Mouse (Mus musculus): ENCODE measurements around the gene Gm20388.

Gm20388 gene

GRCm38 (mm10) chr8:122735542-122736473, 2825.2 kb downstream of the Gm20388 start:
- no peak for DNase-seq (ENCODE audit: low spot score)

- DNase-seq (ENCODE audit: low spot score) = no peak
Observed at GRCm38 (mm10) chr8:122736623-122737022, 2826.0 kb downstream of the Gm20388 start.

- DNase-seq (ENCODE audit: low spot score) = no peak
Observed at GRCm38 (mm10) chr8:122737071-122737470, 2826.4 kb downstream of the Gm20388 start.

GRCm38 (mm10) chr8:122737886-122738285, 2827.2 kb downstream of the Gm20388 start:
- no peak for DNase-seq (ENCODE audit: low spot score)

- DNase-seq (ENCODE audit: low spot score) = no peak
Observed at GRCm38 (mm10) chr8:122739102-122739725, 2828.6 kb downstream of the Gm20388 start.

DNA sequence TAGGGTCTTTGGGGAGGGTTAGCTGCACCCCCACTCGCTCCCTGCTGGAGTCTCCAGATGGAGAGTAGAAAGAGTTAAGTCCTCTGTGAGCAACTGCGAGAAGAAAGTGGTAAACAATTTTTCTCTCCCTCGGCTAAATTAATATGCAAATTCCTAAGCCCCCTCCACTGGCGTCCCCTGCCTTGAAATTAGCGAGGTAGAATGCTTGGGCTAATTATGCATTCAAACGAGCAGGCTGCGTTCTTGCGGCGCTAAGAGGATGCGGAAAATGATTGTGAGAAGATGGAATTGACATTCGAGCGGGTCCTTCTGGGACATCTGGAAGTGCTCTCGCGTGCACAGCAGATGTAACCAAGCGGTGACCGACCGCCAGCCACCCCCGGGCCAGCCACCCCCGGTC, 2831.8 kb downstream of the Gm20388 start:
- no peak for DNase-seq (ENCODE audit: low spot score)

DNA sequence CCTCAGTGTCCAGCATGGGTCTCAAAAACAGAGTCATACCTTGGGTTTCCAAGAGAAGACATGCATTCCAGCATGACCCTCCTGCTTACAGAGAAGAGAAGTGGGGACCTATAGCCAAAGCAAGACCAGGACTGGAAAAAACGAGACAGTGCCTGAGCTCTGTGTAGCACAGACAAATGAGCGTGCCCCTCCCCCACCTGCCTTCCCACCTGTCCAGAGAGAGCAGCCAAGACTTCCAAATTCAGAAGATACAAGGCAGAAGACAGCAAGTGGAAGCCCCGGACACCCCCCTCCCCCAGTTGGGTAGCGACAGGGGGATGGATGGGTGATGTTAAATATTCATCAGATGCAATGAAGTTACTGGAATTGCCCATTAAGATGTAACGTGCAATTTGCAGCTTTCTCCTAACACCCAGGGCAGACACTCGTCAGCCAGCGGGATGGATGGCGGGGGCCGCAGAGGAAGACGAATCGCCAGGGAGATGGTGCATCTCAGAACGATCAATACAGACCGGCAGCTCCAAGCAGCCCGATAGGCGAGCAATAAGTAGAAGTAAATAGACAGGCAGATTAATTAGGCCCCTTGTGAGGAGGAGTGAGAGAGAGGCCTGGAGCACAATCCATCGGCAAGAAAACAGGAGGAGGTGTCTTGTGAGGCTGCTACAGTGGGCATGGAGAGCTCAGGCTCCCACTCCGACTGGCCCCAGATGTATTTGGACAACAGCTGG, 2834.5 kb downstream of the Gm20388 start:
- no peak for DNase-seq (ENCODE audit: low spot score)

DNA sequence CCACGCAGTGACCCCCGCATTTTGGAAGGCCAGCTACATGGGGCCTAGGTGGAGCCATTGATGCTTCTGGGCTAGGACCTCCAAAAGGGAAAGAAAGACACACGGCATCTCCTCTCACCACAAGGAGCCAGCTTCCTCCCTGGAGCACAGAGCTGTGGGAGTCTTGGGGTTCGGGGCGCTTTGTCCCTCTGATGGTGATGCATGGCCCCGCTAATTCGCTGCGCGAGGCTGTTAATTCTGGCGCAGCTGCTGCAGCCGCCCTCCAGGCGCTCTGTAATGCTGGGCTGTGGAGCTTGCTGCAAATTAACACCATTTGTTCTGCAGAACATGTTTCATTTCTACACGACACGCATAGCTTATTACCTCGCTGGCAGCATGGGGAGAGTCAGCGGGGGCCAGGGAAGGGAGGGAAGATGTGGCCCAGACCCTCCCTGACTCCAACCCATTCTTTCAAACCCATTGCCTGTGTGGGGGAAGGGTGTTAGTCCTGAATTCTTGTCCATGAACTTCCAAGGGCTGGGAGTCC, 2835.2 kb downstream of the Gm20388 start:
- DNase-seq (ENCODE audit: low spot score) = no peak

- DNase-seq (ENCODE audit: low spot score) = no peak
Observed at GRCm38 (mm10) chr8:122746439-122746838, 2835.8 kb downstream of the Gm20388 start.

DNA sequence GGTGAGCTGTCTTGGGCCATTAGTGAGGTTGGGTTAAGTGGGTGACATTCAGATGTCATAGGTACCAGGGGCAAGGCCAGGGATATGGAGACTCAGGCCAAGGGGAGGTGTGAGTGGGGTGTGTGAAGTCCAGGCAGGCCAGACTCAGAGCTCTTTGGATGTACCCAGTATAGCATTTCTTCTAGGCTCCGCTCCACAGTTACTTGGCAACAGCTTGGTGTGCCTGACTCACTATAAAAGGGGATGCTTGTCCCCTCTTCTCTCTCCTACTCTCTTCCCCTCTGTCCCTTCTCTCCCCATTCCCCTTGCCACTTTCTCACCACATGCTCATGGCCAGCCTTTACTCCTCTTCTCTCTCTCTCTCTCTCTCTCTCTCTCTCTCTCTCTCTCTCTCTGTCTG, 2837.2 kb downstream of the Gm20388 start:
- DNase-seq (ENCODE audit: low spot score) = no peak

DNA sequence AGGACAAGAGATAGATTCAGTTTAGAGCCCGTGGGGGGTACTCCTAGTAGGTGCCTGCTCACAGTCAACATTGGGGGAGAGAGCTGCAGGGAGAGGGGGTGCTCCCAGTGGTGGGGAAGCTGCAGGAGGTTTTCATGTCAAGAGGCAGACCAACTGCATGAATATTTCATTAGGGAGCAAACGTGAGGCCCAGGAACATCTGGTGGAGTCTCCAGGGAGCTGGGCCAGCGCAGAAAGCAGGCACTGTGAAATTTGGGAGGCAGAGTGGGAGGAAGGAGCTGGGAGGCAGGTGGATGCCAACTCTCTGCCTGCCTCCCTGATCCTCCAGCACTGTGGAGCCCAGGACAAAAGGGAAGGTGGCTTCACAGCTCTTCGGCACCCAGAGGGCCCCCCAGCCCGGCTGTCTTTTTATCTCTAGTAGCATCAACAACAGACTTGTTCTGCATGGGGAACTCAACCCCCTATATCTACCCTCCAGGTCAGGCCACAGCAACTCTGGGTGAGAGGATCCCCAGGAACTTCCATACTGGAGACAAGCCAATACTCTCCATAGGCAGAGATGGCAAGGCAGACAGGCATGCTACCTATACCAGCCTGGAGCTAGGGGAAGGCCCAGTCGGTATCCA, 2838.8 kb downstream of the Gm20388 start:
- no peak for DNase-seq (ENCODE audit: low spot score)

DNA sequence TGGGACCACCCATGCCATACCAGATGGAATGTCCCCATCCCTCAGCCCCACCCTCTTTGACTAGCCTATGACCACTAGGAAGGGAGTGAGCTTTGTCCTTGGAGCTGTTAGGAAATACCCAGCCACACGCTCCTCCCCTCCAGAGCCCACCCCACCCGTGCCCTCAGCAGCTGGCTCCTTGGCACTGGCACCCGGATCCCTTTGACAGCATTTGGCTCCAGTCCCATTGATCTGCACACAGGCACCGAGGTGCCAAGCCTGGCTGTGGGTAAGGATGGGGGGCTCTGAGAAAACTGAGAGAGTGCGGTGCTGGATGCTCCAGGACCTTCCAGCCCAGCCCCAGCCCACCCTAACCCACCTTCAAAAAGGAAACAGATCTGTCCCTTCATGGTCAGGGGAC, 2840.7 kb downstream of the Gm20388 start:
- no peak for DNase-seq (ENCODE audit: low spot score)

- DNase-seq (ENCODE audit: low spot score) = no peak
Observed at GRCm38 (mm10) chr8:122752111-122752721, 2841.6 kb downstream of the Gm20388 start.

GRCm38 (mm10) chr8:122758597-122758996, 2848.0 kb downstream of the Gm20388 start:
- no peak for DNase-seq (ENCODE audit: low spot score)

GRCm38 (mm10) chr8:122760116-122760515, 2849.5 kb downstream of the Gm20388 start:
- DNase-seq (ENCODE audit: low spot score) = no peak

- DNase-seq (ENCODE audit: low spot score) = no peak
Observed at GRCm38 (mm10) chr8:122761109-122761508, 2850.5 kb downstream of the Gm20388 start.

GRCm38 (mm10) chr8:122762731-122763266, 2852.2 kb downstream of the Gm20388 start:
- DNase-seq (ENCODE audit: low spot score) = no peak

GRCm38 (mm10) chr8:122763267-122763738, 2852.7 kb downstream of the Gm20388 start:
- DNase-seq (ENCODE audit: low spot score) = no peak

DNA sequence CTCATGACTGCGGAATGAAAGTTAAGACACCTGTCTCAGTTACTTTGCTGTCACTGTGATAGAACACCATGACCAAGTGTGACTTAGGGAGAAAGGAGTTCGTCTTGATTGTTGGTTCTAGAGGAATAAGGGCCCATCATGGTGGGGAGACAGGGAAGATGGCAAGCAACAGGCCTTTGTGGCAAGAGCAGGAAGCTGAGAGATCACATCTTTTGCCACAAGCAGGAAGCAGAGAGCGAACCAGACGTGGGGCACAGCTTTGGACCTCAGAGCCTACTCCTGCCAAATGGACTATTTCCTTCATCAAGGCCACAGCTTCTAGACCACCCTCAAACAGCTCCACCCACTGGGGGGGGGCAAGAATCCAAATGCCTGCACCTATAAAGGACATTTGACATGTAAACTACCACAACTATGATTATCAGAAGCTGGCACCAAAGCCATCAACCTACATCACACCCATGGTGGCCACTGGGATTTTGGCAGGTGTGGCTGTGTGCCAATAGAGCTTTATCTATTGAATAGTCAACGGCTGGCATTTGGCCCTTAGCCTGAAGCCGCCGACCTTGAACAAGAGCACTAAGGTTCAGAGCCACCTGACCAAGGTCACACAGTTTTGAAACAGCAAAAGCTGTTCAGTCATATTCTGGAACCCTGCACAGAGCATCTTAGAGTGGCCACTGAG, 2854.3 kb downstream of the Gm20388 start:
- no peak for DNase-seq (ENCODE audit: low spot score)

DNA sequence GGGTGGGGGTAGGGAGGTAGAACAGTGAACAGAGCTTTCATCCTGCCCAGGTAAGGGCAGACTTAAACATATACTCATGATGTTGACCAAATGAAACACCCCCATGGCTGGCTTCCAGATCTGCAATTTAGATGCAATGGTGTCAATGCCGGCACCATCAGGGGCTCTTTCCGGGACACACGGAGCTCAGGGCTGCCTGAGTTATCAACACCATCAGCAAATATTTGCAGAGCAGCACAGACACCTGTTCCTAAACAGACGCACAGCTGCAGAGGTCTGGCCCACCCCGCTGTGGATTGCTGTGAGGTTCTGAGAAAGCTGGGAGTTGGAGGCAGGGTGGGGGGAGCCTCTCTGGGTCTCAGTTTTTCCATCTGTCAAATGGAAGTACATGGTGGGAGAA, 2855.5 kb downstream of the Gm20388 start:
- DNase-seq (ENCODE audit: low spot score) = no peak

All from urinary bladder, postnatal 25 days (tissue).